Mouse (Mus musculus) ovary, postnatal 14 days (tissue): ENCODE measurements around the gene Spcs2.

ENCODE experiments used
- DNase-seq: peaks from one replicate; pipeline ENCODE4 v3.0.0; 2022; ENCODE audit warnings: low spot score

Spcs2 gene

GRCm38 (mm10) chr7:99863362-99863761 lies at the start of gene Spcs2:
Gene Spcs2 (minus strand): TSS chr7:99863462.
- no peak for DNase-seq

- no peak for DNase-seq
Measured at GRCm38 (mm10) chr7:99911038-99911437, 47.8 kb upstream of the Spcs2 start.

- DNase-seq, result no peak
Measured at GRCm38 (mm10) chr7:99907463-99907862, 44.2 kb upstream of the Spcs2 start.

- no peak for DNase-seq
Measured at GRCm38 (mm10) chr7:99906346-99906745, 43.1 kb upstream of the Spcs2 start.

DNA sequence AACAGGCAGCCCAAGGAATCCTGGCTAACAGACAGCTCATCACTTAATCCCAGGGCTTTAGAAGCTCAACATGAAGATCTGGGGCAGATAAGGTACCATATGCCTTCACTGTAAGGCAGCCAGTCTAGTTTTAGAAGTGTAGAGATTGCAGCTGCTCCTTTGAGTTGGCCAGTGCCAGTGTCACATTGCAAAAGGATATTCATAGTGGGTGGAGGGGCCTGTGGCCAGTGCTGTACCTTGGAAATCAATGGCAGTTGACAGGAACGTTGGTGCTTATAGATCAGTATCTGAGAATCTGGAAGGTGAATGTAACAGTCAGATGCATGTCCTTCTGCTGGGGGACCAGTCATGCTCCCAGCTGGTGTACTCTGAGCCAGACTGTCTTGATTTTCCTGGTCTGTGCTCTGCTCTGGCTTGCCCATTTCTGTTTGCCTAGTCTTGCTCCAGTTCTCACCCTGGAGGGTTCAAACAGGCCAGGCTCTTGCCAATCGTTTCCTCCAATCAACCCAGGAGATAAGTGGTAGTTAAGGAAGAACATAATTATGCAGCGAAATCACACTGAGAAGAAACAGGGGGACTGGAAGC lies 41.3 kb upstream of the Spcs2 start:
- no peak for DNase-seq

- DNase-seq, result no peak
Measured at GRCm38 (mm10) chr7:99902918-99903665, 39.8 kb upstream of the Spcs2 start.

DNA sequence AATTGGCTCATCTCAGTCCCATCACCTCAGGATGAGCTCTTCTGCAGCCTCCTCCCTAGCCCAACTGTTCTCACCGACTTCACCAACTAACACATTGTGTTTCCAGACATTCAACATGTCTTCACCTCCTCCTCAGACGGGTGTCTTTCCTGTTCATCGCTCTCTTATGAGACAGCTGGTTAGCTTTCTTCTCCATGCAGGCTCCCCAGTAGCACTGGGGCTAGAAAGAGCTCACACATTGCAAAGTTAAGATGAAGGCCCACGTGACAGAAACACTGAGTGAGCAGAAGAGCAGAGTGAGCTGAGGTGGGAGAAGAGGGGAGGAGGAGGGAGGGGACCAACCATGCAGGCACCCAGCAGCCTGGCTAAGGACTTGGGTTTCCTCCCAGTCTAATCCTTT lies 38.9 kb upstream of the Spcs2 start:
- no peak for DNase-seq

DNA sequence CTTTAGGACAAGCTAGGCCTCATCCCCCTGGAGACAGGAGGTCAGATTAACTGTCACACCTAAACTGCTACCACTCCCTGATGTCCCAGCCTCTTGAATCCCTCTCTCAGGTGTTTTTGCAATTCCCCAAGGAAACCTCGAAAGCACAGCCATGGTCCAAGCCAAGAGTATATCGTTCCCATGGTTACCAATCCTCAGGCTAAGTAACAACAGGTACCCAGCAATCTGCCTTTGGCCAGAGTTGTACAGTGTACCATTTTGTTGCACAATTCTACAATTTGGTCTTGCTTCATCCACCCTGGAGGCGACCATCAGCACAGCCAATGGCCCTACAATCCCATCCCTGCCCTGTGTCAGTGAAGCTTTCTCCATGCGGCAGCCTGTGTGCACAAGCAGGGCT lies 33.6 kb upstream of the Spcs2 start:
- no peak for DNase-seq

DNA sequence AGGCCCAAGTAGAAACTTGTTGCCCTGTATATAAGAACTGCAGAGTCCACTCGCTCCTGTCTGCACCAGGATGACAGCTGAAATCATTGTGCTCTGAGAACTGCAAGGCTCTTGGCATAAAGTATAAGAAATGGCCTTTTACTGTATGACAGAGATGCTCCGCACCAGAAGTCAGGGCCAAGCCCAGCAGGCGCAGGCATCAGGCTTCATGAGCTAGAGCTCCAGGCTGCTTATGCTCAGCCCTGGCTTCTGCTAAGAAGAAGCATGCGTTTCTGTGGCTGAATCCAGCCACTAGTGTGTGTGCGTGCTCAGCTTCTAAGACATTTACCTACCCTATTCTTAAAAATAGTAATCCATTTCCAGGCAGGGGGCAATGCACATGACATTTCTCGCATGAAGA lies 31.2 kb upstream of the Spcs2 start:
- DNase-seq, result no peak

DNA sequence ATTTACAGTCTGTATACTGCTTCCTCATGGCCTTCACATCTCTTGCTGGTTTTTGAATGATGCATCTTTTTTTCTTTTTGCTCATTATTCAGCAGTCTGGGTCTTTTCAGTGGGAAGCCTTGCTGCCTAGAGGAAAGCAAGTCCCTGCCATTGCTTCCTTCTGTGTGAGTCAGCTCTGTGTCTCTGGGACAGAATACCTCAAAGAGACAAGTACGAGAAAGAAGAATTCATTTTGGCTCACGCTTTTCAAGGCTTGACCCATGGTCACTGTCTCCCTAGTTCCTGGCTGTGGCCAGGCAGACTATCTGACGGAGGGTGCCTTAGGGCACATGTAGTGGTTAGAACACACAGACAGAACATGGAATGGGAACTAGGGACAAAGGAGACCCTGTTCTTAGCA lies 30.7 kb upstream of the Spcs2 start:
- no peak for DNase-seq

- DNase-seq, result no peak
Measured at GRCm38 (mm10) chr7:99892351-99892750, 29.1 kb upstream of the Spcs2 start.

DNA sequence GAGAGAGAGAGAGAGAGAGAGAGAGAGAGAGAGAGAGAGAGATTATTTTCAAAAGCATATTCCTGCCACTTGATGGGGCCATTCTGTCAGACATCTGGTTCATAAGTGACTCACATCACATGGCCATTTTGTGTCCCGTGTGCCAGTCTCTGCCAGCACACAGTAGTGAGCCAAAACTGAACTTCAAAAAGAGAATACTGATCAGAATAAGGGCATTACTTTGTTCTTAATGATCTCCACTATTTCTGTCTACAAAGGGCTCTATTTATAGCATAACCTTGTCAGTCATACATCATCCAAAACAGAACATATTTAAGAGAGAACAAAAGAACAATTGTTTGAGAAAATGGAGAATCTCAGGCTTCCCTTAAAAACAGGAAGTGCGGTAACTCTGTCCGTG lies 28.2 kb upstream of the Spcs2 start:
- no peak for DNase-seq

DNA sequence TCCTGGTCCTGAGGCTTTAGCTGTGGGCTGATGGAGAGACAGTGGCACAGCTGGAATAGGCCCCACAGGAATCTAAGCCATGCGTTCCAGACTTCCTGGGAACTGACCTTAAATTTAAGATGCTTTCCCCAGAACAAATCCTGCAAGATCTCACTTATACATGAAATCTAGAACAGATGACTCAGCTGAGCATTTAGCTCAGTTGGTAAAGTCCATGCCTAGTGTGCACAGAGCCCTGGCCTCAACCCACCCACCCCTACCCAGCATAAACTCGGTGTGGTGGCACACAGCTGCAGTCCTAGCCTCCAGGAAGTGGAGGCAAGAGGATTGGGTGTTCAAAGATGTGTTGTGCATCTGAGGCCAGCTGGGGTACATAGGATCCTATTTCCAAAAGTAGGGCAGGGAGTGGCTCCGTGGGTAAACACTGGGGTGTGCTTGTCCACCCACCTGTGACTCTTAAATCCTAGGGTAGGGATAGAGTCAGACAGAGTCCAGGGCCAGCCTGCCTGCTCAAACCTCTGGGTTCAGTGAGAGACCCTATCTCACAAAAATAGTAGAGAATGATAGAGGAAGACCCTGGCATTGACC lies 27.0 kb upstream of the Spcs2 start:
- no peak for DNase-seq

GRCm38 (mm10) chr7:99889175-99889880 lies 26.1 kb upstream of the Spcs2 start:
- DNase-seq, result no peak

DNA sequence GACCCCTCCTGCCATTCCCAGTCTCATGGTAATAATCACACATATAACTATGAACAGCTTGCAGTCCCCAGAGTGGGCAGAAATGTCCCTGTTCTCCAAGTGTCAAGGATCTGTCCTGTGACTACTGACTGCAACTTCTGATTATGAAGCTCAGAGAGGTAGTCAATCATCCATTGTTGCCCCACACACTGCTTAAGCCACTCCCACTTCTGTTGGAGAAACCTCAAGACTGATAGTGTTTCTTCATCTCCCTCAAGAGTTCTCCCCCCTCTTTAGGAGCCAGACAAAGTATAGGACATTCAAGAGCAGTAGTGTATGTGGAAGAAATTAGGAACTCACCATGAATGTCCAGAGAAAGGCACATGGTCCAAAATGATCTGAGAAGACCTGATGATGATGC lies 24.5 kb upstream of the Spcs2 start:
- no peak for DNase-seq

DNA sequence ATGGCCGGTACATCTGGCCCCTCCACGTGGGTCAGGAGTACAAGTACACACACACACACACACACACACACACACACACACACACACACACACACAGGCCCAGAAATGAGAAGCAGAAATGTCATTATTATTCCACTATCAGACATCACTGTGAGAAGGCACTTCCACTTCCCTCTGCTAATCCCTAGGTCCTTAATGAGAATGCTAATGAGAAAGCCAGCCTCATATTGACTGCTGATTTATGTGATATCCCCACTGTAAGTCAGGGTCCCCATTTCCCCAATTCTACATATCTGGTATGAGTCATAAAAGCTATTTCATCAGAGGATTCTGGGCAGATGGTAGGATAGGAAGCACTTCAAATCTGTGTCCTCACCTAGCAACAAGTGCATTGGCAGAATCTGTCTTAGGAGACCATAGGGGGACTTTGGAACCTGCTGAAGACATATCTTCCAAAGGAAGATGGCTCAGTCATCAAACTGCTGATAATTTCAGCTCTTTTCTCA lies 24.0 kb upstream of the Spcs2 start:
- no peak for DNase-seq

- DNase-seq, result no peak
Measured at GRCm38 (mm10) chr7:99878254-99878653, 15.0 kb upstream of the Spcs2 start.

- DNase-seq, result peak; percentile 73
Measured at GRCm38 (mm10) chr7:99876345-99876744, 13.1 kb upstream of the Spcs2 start.

GRCm38 (mm10) chr7:99875891-99876290 lies 12.6 kb upstream of the Spcs2 start:
- no peak for DNase-seq

DNA sequence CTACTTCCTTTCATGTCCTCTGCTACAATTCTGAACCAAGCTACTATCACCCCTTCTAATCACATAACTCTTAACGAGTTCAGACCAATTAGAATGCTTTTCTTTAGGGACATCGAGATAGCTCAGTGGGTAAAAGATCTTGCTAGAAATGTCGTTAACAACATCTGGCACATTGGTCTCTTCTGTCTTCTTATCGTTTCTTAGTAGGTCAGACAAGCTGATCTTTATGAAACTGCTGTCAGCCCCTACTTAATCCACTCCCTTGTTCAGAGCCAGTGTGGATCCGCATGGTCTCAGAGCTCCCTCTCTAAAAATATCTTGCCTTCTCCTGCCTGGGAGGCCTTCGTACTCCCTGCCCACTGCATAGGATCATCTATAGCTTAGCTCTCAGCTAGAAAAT lies 10.7 kb upstream of the Spcs2 start:
- DNase-seq, result no peak

GRCm38 (mm10) chr7:99869296-99869695 lies 6.0 kb upstream of the Spcs2 start:
- no peak for DNase-seq

- DNase-seq, result no peak
Measured at GRCm38 (mm10) chr7:99865219-99865618, 2.0 kb upstream of the Spcs2 start.
